Mouse (Mus musculus) left cerebral cortex, adult 8-10 months (tissue): ENCODE results near the gene Adipor1. TPM values are rescaled to one million over a fixed set of nuclear protein-coding genes. Genes with fewer than 3 reads are reported as not detected.
A peak's percentile ranks its signal among the peaks of the same experiment; 100 is the strongest.

Source experiments
- DNase-seq, 2 experiments: peaks; one replicate each; pipeline ENCODE4 v3.0.0; 2022; ENCODE audit warnings: low spot score in 2 of 2
- total RNA-seq, 4 experiments: library from RNA; stranded (reverse); gene quantifications; 2 replicates each; pipeline ENCODE4 v1.2.4; 2022

Gene Adipor1
- total RNA-seq, result 10 to 100 TPM; 55.4 to 62.1 (median 57.5) TPM

DNA sequence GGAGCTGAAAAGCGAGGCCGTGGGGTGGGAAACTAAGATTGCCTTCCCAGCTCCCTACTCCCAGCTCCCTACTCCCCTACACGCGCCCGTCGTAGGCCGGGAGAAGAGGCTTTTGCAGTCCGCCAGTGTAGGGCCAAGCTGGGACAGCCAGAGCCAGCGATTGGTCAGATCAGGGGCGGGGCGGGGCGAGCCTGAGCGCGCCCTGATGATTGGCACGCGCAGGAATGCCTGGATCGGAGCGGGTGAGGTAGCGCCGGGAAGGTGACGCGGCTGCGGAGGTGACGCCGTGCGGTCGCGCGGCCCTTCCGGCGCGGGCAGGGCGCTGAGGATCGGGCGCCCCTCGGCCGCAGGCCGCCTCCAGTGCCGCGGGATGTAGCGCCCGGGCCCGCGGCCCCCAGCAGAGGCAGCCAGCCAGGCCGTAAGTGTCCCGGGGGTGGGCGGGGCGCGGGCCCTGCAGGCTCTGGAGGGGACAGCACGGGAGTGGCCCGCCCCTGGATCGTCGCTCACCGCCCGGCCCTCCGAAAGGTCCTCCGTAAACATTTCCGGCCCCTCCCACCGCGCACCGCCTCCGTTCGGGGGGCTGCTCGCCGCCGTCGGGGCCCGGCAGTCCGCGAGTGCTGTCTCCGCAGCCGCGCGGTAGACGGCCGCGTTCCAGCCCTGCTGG is at the start of gene Adipor1:
Gene Adipor1 (plus strand): TSS at position 211 of the 664 bp plus-strand sequence.
- DNase-seq, result peak; percentile 84 to 98

GRCm38 (mm10) chr1:134365491-134365890 is 49.7 kb upstream of the Adipor1 start:
- no peak for DNase-seq

GRCm38 (mm10) chr1:134368777-134369337 is 46.3 kb upstream of the Adipor1 start:
- peak in 1 of 2 experiments; percentile 42 for DNase-seq

- no peak for DNase-seq
Observed at GRCm38 (mm10) chr1:134374124-134374523, 41.1 kb upstream of the Adipor1 start.

- DNase-seq, result no peak
Observed at GRCm38 (mm10) chr1:134381051-134381450, 34.1 kb upstream of the Adipor1 start.

DNA sequence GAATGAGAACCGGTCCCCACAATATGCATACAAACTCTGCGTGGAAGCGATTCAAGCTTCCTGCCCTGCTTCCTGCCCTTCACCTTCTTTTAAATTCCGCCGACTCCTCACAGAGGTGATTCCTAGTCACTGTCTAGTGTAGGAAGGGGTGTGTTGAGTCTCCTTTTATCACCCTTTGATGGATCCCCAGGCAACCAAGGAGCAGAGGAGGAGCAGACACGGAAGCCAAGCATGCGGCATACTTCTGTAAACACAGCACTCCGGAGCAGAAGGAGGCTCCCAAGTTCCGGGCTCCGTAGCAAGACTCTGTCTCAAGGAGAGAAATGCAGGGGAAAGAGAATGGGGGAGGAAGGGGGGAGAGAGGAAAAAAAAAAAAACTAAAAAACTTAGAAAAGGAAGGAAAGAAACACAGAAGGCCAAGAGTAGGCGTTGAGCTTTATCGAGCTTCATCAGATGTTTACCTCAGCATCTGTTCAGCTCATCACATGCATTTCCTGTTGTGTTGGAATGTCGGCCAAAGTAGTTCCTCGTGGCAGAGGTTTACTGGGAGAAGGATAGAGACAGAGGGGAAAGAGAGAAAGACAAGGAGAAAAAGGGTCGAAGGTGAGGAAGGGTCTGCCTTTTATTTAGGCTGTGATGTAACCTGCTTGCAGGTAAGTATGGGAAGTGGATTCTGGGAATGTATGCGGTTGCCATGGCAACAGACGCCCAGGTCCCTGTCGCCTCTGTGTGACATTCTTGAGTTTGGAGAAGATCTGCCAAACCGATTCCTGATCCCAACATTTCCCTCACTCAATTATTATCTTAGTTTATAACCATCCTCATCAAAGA is 33.2 kb upstream of the Adipor1 start:
- peak; percentile 16 to 21 for DNase-seq

DNA sequence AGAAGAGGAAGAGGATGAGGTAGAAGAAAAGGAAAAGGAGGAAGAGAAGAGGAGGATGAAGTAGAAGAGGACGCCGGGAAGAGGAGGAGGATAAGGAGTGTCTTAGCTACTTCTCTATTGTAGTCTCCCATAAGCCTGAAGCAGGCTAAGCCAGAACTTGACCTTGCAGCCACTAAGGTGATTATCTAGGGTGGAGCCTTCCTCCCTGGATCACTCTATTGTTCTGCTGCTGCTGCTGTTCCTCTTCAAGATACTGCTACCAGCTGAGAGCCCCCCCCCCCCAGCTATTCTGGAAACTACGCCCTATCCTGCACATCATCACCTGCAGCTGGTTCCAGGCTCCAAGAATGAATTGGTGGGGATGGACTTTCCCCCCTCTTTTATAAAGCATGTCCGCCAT is 30.6 kb upstream of the Adipor1 start:
- DNase-seq, result no peak

- no peak for DNase-seq
Observed at GRCm38 (mm10) chr1:134385176-134385575, 30.0 kb upstream of the Adipor1 start.

DNA sequence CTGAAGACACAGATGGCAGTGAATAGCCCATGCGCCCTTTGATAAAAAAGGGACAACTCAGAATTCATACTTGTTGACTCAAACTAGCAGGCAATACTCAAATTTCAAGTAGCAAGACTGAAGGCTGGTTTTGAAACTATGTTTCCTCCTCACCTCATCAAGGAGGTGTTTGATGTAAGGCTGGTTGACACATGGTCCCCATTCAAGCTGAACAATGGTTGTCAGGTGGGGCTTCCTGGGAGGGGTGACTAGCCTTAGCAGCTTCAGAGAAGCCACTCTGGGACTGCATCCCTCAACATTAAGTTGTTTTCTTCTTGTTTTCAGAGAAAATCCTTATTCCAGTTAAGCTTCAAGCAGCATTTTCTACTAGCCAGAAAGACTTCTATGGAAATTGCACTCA is 29.5 kb upstream of the Adipor1 start, which contains the start of gene 4933406M09Rik:
Gene 4933406M09Rik (plus strand): TSS at position 275 of the 400 bp plus-strand sequence.
- DNase-seq, result no peak

DNA sequence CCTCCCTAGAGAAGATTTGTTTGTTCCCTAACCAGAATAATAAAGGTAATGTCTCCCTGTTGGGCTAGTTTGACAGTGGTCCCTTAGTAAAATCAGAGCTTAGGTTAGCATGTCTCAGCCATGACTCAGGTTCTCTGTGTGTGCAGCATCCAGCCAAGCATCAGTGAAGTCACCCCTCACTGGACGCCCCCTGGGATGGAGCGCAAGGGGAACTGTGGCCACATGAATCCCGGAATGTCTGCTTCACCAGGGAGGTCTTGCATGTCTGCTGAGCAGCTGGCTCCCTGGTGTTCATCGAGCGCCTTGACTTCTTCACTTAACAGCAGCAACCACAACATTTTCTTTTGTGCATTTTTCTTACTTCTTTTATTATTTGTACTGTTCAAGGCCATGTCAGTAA is 21.4 kb upstream of the Adipor1 start:
- no peak for DNase-seq

DNA sequence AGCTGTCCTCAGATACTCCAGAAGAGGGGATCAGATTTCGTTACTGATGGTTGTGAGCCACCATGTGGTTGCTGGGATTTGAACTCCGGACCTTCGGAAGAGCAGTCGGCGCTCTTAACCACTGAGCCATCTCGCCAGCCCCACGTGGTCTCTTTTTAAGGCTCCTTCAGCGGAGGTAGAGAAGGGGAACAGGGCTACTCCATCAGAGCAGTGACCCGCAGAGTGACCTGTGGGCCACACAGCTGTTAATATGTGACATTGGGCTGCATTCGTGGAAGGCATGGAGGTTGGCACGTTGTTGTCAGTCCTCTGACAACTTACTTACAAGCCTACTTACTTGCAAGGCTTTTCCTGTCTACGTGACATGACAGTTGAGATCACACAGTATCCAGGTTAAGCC is 17.0 kb upstream of the Adipor1 start:
- DNase-seq, result no peak

- DNase-seq, result no peak
Observed at GRCm38 (mm10) chr1:134399735-134400134, 15.4 kb upstream of the Adipor1 start.

GRCm38 (mm10) chr1:134405509-134406413 is 9.4 kb upstream of the Adipor1 start, which contains the start of gene Cyb5r1:
TSS of gene Cyb5r1 (plus strand) at chr1:134405559.
- DNase-seq, result peak; percentile 41 to 71

- peak in 1 of 2 experiments; percentile 15 for DNase-seq
Observed at GRCm38 (mm10) chr1:134406414-134406771, 8.8 kb upstream of the Adipor1 start.

DNA sequence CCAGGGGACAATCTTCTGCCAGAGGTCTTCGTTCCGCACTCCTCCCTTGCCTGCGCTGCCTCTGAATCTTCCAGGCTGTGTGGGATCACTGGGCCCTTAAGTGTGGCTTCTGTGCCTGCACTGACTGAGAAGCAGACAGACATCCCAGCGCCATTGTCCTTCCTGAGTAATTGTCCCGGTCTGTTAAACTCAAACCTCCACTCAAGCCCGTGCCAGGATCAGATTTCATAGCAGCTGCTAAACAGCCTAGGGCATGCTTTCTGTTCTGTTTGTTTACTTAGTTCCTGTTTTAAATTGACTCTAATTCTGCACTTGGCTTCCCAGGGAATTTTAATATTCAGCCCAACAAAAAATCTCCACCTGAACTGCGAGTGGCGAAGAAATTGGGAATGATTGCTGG is 7.1 kb upstream of the Adipor1 start:
- no peak for DNase-seq

- no peak for DNase-seq
Observed at GRCm38 (mm10) chr1:134411706-134412629, 3.2 kb upstream of the Adipor1 start.

GRCm38 (mm10) chr1:134414038-134414437 is 1.1 kb upstream of the Adipor1 start:
- DNase-seq, result no peak

DNA sequence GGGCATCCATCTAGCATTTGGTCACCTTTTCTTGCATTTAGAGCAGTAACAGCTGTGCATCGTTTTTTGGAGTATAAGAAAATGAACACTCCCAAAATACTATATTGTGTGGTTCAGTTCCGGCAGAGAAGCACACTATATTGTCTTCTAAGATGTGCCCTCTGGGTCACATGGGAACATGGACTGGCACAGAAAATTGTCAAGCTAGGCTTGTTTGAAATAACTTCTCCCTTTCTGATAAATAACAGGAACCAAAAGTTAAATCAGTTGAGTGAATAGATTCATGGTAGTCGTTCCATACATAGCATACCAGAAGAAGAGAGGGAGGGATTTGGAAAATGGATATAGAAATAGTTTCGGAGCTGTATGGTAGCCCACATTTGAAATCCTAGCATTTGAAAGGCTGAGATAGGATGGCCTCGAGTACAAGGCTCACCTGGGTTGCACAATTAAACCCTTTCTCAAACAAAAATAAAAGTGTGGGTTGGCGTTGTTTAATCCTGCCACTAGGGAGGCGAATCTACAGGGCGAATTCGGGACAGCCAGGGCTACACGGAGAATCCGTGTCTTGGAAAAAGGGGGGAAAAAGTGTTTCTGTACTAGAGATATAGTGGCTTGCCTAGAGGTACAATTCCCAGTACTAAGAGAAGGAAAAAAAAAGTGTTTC is 544 bp upstream of the Adipor1 start:
- no peak for DNase-seq

DNA sequence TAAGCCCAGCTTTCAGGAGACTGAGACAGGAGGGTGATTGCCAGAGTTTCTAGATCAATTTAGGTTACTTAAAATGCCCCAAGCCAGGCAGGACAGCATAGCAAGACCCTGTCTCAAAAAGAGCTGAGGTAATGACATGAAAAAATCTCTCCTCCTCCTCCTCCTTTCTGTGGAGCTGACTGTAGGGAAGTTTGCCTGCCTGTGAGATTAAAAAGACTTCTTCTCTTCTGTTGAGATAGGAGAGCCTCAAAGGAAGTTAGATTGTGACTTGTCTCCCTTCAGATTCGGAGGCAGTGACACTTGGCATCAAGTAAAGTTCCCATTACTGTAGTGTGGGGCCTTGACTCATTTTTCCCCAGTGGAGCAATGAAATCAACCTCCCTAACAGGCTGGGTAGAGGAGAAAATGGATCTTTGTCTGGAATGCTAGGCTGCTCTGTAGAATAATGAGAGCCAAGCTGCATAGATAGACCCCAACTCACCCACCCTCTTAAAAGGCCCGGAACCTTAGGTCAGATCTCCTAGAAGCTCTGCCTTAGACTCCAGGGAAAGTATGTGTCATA is 3.3 kb downstream of the Adipor1 start:
- no peak for DNase-seq
